Mouse (Mus musculus): ENCODE measurements at regions not wholly inside any gene's neighbourhood (a gene's known extent, or its start where the extent isn't known, plus 50 kb on each side); places are given as distances from the start of the nearest gene placed in this dataset.

DNA sequence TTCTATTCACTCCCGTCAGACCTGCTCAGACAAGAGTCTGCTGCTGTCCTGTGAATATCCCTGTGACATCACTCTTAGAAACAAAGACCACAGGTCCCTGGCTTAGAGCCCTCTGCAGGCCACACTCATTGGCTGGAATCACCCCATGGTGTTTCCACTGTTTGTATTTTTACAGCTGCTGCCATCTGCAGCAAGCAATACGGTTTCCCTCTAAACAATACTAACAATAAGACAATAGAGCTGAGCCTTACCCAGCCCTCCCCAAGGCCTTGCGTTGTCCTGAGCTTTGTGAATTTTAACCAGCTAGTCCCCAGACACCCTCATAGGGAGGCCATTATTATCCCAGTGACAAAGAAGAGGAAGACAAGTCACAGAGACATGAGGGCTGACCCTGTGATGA lies 192.4 kb upstream of the Mvb12b start:
- no peaks in the 10 kb centered on the region for H3K36me3 ChIP-seq
- no peak overlapping the region for H3K9ac ChIP-seq
- 31% methylated on average over 3 of the region's 3 CpGs for WGBS
- ATAC-seq = no peak
- H3K4me1 ChIP-seq (replicated peaks) = no peaks in the 10 kb centered on the region
- H3K9me3 ChIP-seq = no peaks in the 10 kb centered on the region
- H3K4me2 ChIP-seq (replicated peaks) = no peak overlapping the region
- H3K27ac ChIP-seq = no peak overlapping the region
- no peak overlapping the region for H3K4me3 ChIP-seq (replicated peaks)
- no peaks in the 10 kb centered on the region for H3K27me3 ChIP-seq (replicated peaks)

DNA sequence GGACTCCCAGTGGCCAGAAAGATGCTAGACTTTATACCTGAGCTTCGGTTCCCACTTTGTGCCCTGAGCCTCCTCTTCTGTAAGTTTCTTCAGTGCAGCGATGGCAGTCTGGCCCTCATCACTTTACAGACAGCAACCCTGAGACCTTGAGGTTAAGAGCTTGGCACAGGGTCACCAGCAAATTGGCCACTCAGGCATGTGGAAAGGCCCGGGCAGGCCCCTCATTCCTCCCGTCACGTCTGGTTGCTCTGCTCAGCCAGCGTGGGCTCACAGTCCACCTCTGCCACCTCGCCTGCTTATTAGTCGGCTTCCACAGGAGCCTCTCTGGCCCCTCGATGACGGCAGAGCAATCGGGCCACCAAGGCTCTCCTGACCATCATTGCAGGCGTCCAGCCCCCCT lies 191.5 kb upstream of the Mvb12b start:
- no peak for ATAC-seq
- H3K27me3 ChIP-seq (replicated peaks) = no peaks in the 10 kb centered on the region
- WGBS = 78% methylated on average over 12 of the region's 12 CpGs

DNA sequence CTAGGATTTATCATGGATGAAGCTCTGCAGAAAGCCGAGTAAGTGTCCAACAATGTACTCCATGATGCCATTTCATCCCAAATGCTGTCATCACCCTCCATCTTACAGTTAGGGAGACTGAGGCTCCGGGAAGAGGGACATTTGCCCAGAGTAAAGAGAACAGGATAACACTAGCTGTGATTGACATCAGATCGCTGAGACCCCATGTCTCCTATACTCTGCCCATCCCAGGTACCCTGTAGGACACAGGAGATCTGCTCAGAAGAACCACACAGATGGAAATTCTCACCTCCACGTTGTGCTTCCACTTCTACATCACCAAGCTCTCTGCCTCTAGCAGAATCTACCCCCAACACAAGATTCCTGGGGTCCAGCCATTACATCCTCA lies 191.1 kb upstream of the Mvb12b start:
- no peak for ATAC-seq
- WGBS = 83% methylated on average over 4 of the region's 4 CpGs
- no peaks in the 10 kb centered on the region for H3K4me1 ChIP-seq (replicated peaks)

More for the DNA sequence above, 191.5 kb upstream of the Mvb12b start:
- Histone ChIP-seq H3K4me3 (replicated peaks) (no peak overlapping the region), H3K36me3 (no peaks in the 10 kb centered on the region), H3K9ac (no peak overlapping the region), H3K27ac (no peak overlapping the region), H3K4me1 (replicated peaks) (no peaks in the 10 kb centered on the region), H3K4me2 (replicated peaks) (no peak overlapping the region), H3K9me3 (no peaks in the 10 kb centered on the region)

DNA sequence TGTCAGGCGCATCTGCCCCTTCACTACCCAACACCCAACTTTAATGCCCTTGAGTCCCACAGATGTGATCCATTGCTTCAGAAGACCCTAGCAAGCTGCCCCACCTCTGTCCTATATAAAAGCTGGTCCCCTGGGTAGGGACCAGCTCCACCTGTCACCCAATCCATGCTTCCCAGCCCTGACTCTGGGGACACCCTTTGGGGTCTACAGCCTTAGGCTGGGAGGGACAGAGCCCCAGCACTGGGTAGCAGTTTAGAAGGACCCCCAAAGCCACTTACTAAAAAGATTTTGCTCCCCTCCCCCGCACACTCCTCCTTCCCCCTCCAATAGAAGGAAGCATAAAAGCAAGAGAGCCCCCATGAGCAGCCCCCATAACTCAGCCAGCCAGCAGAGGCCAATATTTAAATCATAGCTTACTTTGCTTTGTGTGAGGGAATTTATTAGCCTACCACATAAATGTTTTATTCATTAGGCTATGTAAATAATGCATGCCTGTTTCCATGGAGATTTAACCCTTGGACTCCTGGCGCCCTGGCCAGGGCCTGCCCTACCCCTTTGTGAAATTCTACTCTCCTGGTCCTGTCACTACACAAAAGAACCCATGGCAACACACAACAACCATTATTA lies 190.6 kb upstream of the Mvb12b start:
- no peaks in the 10 kb centered on the region for H3K9me3 ChIP-seq
- ATAC-seq = no peak
- WGBS = 80% methylated on average over 3 of the region's 3 CpGs
- H3K4me1 ChIP-seq (replicated peaks) = no peaks in the 10 kb centered on the region
- H3K4me2 ChIP-seq (replicated peaks) = no peak overlapping the region
- no peak overlapping the region for H3K27ac ChIP-seq
- no peaks in the 10 kb centered on the region for H3K36me3 ChIP-seq
- no peak overlapping the region for H3K4me3 ChIP-seq (replicated peaks)
- H3K27me3 ChIP-seq (replicated peaks) = no peaks in the 10 kb centered on the region
- H3K9ac ChIP-seq = no peak overlapping the region

More for the DNA sequence above, 191.1 kb upstream of the Mvb12b start:
- no peaks in the 10 kb centered on the region for H3K36me3 ChIP-seq
- H3K9ac ChIP-seq = no peak overlapping the region
- H3K27me3 ChIP-seq (replicated peaks) = no peaks in the 10 kb centered on the region
- no peaks in the 10 kb centered on the region for H3K9me3 ChIP-seq
- H3K4me2 ChIP-seq (replicated peaks) = no peak overlapping the region
- H3K4me3 ChIP-seq (replicated peaks) = no peak overlapping the region
- no peak overlapping the region for H3K27ac ChIP-seq

DNA sequence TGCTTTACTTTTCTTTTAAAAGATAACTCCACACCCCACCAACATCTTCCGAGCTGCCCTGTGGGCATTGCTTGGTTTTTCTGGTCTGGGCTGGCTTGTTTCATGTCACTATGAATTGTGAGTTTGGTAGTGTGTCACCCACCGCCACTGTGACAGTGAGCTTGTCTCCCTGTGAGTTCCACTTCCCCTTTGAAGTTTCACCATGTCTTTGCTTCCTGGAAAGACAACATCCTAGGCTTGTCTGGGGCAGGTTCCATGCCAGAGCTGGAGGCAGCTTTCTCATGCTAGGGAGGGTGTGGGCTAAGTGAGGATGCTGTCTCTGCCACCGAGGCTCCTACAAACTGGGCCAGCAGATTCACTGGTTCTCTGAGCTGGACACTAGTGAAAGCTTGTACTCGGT lies 188.6 kb upstream of the Mvb12b start:
- Histone ChIP-seq H3K27me3 (replicated peaks) (no peaks in the 10 kb centered on the region), H3K4me3 (replicated peaks) (no peak overlapping the region), H3K4me1 (replicated peaks) (no peaks in the 10 kb centered on the region), H3K27ac (no peak overlapping the region), H3K4me2 (replicated peaks) (no peak overlapping the region), H3K9me3 (no peaks in the 10 kb centered on the region), H3K9ac (no peak overlapping the region), H3K36me3 (no peaks in the 10 kb centered on the region)
- no peak for ATAC-seq
- WGBS = 69% methylated on average over 4 of the region's 4 CpGs

DNA sequence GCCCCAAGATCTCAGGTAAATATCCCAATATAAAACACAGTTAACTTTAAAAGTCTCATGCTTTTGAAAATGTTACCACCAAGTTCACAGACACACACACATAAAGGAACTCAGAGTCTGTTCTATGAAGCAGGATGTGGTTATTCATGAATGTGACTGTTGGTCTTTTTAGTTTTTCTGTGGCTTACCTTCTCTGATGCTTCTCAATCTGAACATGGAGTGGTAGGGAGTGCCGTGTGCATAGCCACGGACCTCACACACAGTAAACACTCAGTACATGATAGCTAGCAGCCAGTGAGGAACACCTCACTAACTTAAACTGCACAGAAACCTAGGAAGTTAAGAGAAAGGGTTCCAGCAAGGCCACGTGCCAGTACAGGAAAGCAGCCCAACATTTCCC lies 186.3 kb upstream of the Mvb12b start:
- Histone ChIP-seq H3K4me3 (replicated peaks) (no peak overlapping the region), H3K9ac (no peak overlapping the region), H3K4me2 (replicated peaks) (no peak overlapping the region), H3K36me3 (no peaks in the 10 kb centered on the region), H3K27me3 (replicated peaks) (no peaks in the 10 kb centered on the region), H3K27ac (no peak overlapping the region), H3K9me3 (no peaks in the 10 kb centered on the region), H3K4me1 (replicated peaks) (no peaks in the 10 kb centered on the region)
- ATAC-seq = no peak
- WGBS = 61% methylated on average over 3 of the region's 3 CpGs

DNA sequence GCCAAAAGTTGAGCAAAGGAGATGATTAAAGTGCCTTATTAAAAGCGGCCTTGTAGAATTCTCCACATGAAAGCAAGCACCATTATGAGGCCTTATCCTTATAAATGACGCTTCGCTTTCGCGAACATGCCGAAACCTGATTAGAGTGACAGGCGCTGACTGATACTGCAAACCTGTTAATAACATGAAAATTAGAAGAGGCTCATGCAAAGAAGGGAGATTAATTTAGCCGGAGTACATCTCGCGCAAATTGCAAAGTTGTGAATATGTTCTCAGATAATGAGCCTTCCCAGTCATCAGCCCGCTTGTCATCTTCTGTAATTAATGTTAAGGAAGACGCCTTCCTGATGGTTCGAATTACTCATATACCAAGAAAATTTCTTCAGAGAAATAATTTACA lies 177.8 kb upstream of the Mvb12b start:
- H3K36me3 ChIP-seq = no peaks in the 10 kb centered on the region
- H3K9me3 ChIP-seq = no peaks in the 10 kb centered on the region
- H3K9ac ChIP-seq = no peak overlapping the region
- no peak overlapping the region for H3K4me2 ChIP-seq (replicated peaks)
- no peaks in the 10 kb centered on the region for H3K4me1 ChIP-seq (replicated peaks)
- WGBS = 95% methylated on average over 13 of the region's 13 CpGs
- ATAC-seq = no peak
- no peak overlapping the region for H3K27ac ChIP-seq
- H3K27me3 ChIP-seq (replicated peaks) = no peaks in the 10 kb centered on the region
- H3K4me3 ChIP-seq (replicated peaks) = no peak overlapping the region

DNA sequence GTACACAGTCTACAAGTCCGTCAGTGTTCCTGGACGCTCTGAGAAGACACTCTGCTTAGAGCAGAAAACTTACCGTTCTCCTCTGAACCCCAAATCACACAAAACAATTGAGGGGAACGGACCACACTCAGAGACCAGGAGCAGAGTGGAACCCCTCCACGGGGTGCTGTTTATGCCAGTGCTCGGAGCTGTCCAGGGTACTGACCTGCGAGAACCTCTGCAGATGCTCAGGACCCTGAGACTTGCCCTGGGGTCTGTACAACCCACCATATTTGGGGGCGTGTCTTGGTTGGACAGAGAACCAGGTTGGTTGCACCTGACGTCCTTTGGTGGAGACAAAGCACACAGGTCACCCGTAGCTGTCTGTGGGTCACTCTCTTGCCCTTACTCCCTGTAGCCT lies 177.3 kb upstream of the Mvb12b start:
- no peak overlapping the region for H3K4me2 ChIP-seq (replicated peaks)
- 39% methylated on average over 10 of the region's 10 CpGs for WGBS
- no peak overlapping the region for H3K27ac ChIP-seq
- no peaks in the 10 kb centered on the region for H3K27me3 ChIP-seq (replicated peaks)
- H3K9ac ChIP-seq = no peak overlapping the region
- no peaks in the 10 kb centered on the region for H3K9me3 ChIP-seq
- H3K4me1 ChIP-seq (replicated peaks) = no peaks in the 10 kb centered on the region
- no peak overlapping the region for H3K4me3 ChIP-seq (replicated peaks)
- ATAC-seq = no peak
- no peaks in the 10 kb centered on the region for H3K36me3 ChIP-seq

DNA sequence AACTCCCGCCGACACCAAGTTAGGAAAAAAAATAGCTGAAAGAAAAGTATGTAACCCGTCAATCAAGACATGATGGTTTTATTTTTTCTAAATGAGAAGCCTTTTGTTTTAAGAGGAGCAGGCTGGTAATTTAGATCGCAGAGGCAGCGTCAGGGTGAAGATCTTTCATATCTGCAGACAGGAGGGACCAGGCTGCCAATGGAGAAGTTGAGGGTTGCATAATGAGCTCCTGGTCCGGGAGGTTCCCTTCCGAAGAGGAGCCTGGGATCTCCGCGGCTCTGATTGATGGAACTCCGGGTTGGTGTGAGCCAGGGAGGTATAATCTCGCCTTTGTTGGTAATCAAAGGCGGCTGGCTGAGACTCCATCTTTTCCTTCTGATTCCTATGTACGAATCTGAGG lies 168.8 kb upstream of the Mvb12b start:
- 79% methylated on average over 13 of the region's 13 CpGs for WGBS

DNA sequence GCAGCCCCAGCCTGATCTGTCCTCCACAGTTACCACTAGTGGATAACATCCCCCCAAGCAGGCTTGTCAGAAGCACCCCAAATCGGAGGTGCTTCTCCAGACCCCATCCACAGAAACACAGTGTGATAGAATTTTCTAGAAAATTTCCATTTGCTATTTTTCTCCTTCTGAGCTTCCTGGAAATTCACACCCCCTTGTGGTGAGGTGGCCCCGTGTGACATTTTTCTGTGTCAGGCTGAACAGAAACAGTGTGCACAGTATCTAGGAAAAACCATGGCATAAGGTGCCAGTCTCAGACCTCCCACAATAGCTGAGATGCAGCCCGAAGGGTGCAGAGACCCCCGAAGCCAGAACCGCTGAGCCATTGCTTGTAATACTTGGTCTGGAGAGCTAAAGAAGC lies 155.3 kb upstream of the Mvb12b start:
- Histone ChIP-seq H3K9ac (no peak overlapping the region), H3K9me3 (no peaks in the 10 kb centered on the region), H3K4me2 (replicated peaks) (no peak overlapping the region), H3K4me3 (replicated peaks) (no peak overlapping the region), H3K36me3 (no peaks in the 10 kb centered on the region), H3K27ac (no peak overlapping the region), H3K27me3 (replicated peaks) (no peaks in the 10 kb centered on the region), H3K4me1 (replicated peaks) (no peaks in the 10 kb centered on the region)
- 80% methylated on average over 5 of the region's 5 CpGs for WGBS
- no peak for ATAC-seq

More for the DNA sequence above, 168.8 kb upstream of the Mvb12b start:
- Histone ChIP-seq H3K4me3 (replicated peaks) (no peak overlapping the region), H3K4me1 (replicated peaks) (no peaks in the 10 kb centered on the region), H3K27ac (no peak overlapping the region), H3K4me2 (replicated peaks) (no peak overlapping the region), H3K27me3 (replicated peaks) (no peaks in the 10 kb centered on the region), H3K9me3 (no peaks in the 10 kb centered on the region), H3K9ac (no peak overlapping the region), H3K36me3 (no peaks in the 10 kb centered on the region)
- ATAC-seq = no peak

DNA sequence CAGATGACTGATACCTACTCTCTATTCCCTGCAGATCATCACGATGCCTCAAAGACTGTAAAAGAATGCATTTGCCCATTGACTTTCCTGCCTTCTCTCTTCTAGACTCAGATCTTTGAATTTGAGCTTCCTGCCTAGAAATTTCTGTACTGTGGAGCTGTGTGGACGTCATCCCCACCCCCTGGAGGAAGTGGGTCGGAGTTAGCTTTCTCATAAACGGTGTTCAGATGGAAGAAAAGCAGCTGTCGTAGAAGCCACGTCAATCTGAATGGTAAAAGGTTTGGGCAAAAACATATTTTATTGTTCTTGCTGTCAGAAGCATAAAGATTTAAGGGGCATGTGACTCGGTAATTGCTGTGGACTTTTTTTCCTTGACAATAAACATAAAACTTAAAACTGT lies 154.6 kb upstream of the Mvb12b start:
- H3K4me3 ChIP-seq (replicated peaks) = no peak overlapping the region
- H3K9me3 ChIP-seq = no peaks in the 10 kb centered on the region
- WGBS = 35% methylated on average over 7 of the region's 7 CpGs
- no peaks in the 10 kb centered on the region for H3K4me1 ChIP-seq (replicated peaks)
- H3K36me3 ChIP-seq = no peaks in the 10 kb centered on the region
- H3K4me2 ChIP-seq (replicated peaks) = no peak overlapping the region
- no peak overlapping the region for H3K9ac ChIP-seq
- no peak overlapping the region for H3K27ac ChIP-seq
- ATAC-seq = no peak
- no peaks in the 10 kb centered on the region for H3K27me3 ChIP-seq (replicated peaks)

DNA sequence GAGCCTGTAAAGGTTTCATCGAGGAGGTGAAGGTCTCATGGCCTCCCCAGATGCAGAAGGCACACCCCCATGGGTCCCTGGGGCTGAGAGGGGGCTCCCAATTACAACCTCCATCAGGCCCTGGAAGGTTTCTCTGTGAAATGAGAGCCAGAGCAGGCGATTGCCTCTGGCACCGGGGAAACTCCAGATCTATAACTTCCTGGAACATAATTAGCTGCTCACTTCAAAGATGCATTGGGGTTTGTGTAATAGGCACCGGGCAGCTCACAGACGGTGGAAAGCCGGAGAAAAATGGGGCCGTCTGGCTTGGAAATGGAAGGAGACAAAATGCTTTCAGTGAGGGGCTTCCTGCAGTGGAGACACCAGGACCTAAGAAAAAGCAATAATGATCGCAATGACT lies 151.2 kb upstream of the Mvb12b start:
- no peak overlapping the region for H3K4me2 ChIP-seq (replicated peaks)
- 59% methylated on average over 8 of the region's 8 CpGs for WGBS
- no peak overlapping the region for H3K4me3 ChIP-seq (replicated peaks)
- no peaks in the 10 kb centered on the region for H3K4me1 ChIP-seq (replicated peaks)
- H3K36me3 ChIP-seq = no peaks in the 10 kb centered on the region
- no peaks in the 10 kb centered on the region for H3K27me3 ChIP-seq (replicated peaks)
- H3K9ac ChIP-seq = no peak overlapping the region
- H3K9me3 ChIP-seq = no peaks in the 10 kb centered on the region
- no peak overlapping the region for H3K27ac ChIP-seq
- no peak for ATAC-seq

DNA sequence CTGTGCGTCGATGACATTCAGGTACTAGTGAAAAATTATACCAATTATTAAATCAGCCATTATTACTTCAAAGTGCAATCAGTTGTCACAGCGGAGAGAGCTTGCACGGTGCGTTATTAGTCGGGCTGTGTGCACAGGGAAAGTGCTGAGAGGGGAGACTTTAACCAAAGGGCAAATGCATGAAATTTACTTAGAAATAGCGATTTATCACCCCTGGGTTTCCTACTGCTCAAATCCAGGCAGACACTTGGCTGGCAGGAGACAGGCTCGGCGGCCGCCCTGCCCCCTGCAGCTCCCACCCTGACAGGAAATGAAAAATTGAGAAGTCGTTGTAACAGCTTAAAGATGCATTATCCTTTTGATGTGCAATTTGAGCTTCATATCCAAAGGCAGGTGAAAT lies 145.5 kb upstream of the Mvb12b start:
- H3K9ac ChIP-seq = no peak overlapping the region
- no peaks in the 10 kb centered on the region for H3K9me3 ChIP-seq
- no peak overlapping the region for H3K4me2 ChIP-seq (replicated peaks)
- H3K27me3 ChIP-seq (replicated peaks) = no peaks in the 10 kb centered on the region
- 45% methylated on average over 11 of the region's 11 CpGs for WGBS
- H3K4me3 ChIP-seq (replicated peaks) = no peak overlapping the region
- H3K27ac ChIP-seq = no peak overlapping the region
- ATAC-seq = no peak
- no peaks in the 10 kb centered on the region for H3K36me3 ChIP-seq
- peaks cover 7% of the 10 kb centered on the region for H3K4me1 ChIP-seq (replicated peaks)

Data from intestine, embryonic 15.5 days (tissue).